Mouse (Mus musculus) thymus, postnatal 0 days (tissue): ENCODE data around the gene Man2b2. TPM values are rescaled to one million over a fixed set of nuclear protein-coding genes. Genes with fewer than 3 reads are reported as not detected.

Experiments
- DNase-seq: peaks from one replicate; pipeline ENCODE4 v3.0.0-alpha.2; 2015; ENCODE audit warnings: low spot score
- polyA plus RNA-seq: library from polyadenylated mRNA; unstranded; fragments of >200 nt; fragmentation: Nextera tagmentation; extraction: Ambion mirVana; gene quantifications from 2 replicates; pipeline ENCODE4 v1.2.1, GENCODE M21; 2015

The Man2b2 gene
- 15.4 and 15.6 TPM in 2 replicates for polyA plus RNA-seq

DNA sequence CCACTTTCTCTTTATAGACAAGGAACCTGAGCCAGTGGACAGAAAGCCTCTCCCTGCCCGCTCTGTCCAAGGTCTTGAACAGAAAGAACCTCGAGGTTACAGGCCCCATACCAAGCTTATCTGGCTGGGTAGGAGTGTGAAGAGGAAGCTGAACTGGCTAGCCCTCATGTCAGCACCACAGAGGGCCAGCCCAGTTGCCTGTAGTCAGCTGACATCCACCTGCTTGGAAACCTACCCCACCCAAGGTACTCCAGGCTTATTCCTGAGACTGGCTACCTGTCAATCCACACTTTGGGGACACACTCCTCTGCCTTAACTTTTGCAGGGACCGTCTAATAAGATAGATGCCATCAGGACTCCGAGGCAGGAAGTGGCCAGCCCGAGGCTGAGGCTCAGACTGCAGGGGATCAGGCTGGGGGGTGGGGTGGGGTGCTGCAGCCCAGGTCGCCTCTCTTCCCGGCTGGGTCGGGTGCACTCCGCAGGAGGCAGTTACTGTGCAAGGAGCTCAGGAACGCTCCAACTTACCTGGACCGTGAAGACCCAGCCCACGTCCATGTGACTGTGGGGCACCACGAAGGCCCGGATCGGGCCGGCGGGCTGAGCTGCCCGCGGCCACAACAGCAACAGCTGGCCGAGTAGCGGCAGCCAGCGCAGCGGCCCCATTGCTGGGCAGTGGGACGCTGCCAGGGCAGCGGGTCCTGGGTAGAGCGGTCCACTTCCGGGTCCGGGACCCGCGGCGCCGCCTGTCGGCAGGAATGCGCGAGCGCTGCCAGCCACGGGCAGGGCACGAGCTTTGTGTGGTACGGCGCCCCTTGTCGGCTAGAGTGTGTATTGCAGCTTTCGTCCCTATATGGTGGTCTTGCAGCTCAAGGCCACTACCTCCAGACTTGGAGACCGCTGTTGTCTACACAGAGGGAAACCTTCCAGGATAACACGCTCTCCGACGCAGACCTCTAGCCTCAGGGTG, at the start of gene Man2b2:
TSS of gene Man2b2 (minus strand) at position 741 of the 967 bp plus-strand sequence.
- peak; percentile 89 for DNase-seq

DNA sequence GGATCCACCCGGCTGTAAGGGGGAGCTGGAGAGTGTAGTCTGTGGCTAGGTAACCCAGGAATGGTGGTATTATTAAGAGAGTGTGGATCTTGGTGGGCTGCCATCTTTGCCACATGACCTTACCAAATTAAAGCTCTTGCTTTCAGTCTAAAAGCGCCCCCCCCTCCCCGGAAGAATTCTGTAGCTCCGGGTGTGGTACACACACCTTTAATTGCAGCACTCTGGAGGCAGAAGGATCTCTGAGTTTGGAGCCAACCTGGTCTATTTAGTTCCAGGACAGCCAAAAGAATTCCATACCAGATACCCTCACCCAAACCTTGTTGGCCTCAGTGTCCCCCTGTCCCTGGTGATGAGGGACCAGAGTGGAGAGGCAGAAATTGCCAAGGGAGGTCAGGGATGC, 48.3 kb upstream of the Man2b2 start:
- no peak for DNase-seq

DNA sequence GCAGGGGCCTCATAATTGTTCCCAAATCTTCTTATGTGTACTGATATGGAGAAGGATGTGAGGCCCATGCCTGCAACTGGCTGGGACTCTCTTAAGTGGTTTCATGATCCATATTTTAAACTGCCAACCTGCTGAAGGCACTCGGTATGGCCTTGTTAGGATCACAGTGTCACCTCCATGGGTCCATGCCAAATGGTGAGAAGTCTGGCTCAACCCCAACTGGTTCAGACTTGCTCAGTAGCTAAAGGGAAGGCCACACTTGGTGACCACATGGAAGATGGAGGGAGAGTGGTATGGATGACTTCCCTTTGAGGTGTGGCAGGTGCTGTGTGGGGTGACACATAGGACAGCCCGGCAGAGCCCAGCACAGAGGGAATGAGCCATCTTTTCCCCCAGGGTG, 47.2 kb upstream of the Man2b2 start:
- no peak for DNase-seq

DNA sequence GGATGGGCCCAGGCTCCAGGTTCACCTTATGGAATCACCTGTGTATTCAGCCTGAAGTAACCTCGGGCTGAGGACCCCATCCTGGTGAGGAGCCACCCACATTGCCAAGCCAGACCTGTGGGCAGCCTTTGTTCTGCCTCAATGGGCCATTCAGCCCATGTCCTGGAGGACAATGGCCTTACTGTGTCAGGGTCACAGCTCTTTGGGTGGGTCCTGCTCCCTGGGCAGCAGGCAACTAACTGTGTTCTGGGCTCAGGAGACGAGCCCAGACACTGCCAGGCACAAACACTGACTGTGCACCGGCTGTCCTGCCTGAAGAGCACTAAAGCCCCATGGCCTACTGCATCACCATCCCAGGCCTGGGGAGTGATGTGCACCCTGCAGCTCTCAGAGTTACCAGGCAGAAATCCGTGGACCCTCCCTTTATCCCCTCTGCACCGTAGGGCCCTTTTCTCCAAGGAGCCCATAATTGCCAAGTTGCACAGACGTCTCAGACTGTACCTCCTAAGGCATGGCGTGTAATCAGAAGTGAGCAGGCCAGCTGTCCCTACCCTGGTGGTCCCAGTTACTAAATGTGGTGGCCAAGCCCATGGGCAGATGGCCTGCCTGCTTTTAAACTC, 46.4 kb upstream of the Man2b2 start:
- DNase-seq, result no peak

DNA sequence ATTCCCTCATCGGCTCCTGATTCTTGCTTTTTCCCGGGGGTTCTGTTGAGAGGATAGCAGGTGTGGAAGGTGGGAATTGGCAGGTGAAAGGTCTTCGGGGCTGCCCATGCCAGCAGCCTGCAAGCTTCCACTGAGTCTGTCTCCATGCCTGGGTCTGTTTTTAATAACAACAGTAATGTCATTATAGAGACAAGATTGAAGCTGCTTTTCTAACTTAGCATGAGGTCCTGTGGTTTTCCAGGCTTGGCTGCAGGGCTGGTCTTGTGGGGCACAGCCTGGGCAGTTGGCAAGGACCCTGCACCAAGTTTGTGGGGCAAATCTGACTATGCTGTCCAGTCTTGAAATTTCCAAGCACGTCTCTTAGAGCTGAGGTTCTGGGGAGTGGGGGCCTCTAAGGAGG, 45.5 kb upstream of the Man2b2 start:
- DNase-seq, result no peak

DNA sequence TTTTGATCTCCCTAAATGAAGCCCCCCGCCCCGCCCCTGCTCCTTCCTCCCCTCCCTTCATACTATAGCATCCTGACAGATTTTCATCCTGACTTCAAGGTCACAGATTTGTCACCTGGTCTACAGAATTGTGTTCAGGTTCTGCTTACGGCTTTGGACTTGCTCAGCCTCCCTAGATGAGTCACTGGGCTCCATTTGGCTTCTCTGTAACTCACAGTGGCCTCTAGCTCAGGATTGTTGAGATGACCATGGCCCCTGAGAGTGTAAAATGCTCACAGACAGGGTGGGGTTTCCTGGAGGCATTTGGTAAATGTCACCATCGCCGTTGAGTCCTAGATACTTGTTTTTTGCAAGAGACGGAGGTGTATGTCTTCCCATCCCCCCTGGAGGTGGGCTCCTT, 40.5 kb upstream of the Man2b2 start:
- DNase-seq, result no peak

DNA sequence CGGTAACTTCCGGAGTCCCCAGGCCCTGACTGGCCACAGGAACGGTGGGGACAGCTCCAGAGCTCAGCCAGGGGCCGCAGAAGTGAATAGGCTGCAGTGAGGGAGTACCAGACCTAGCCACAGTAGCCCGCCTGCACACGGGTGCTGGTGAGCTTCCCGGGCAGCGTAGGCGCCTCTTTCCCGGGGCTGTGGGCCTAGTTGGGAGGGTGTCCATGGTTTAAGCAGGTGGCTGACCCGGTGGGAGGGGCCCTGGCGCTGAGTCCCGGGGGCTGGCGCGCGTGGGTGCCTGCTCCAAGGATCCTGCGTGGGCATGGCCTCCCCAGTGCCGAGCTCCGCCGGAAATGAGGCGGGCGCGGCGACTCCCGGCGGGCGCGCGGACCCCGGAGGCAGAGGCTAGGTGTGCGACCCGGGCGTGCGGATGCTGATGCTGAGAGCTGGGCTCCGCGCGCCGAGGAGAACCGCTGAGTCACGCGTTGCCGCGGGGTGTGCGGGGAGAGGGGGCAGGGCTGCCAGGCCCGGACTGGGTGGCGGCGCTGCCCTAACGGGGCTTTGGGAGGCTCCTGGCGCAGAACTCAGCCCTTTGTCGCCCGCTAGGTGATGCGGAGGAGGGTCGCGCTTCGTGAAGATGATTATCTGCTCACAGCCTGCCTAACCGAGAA, 39.3 kb upstream of the Man2b2 start:
- no peak for DNase-seq

DNA sequence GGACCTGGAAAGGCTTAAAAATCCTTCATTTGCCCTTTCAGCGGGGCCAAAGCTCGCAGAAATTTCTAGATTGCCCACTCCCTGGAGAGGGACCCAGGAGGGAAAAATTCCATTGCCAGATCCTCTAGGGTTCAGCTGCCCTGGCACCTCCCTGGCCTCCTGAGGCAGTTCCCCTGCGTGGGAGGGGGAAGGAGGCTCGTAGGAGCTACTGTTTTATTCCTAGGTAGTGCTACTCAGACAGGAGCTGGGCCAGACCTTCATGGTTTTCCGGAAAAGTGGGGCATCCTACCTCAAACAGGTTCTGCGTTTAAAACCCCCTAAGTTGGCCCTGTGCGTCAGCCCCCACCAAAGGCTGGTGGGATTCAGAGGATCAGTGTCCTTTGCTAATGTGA, 38.7 kb upstream of the Man2b2 start:
- no peak for DNase-seq

DNA sequence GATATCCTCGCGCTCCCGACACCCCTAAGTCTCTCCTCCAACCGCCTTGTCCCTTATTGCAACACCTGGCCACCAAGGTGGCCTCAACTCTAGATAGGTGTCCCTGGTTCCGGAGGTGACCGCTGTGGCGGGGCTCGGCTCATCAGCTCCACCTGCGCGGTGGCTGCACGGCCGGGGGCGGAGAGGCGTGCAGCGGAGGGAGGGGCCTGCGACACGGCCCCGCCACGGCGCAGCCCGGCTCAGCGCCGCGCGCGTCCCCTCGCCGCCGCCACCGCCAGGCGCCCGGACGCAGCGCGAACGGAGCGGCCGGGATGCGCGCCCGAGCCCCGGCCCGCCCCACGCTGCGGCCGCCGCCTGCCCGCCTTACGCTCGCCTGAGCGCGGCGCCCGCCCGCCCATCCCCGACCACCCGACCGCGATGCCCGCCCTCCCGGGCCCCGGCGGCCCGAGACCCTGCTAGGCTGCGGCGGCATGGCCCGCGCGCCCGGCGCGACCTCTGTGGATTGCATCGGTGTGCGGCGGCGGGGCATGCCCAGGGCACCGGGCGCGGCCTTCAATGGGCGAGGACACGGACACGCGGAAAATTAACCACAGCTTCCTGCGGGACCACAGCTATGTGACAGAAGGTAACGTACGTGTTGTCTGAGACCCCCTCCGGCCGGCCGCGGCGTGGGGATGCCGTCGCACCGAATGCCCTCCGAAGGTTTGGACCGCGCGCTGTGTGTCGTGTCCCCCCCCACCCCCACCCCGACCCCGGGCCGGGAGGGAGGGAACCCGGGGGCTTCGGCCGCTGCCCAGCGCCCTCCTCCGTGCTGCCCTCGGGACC, 38.0 kb upstream of the Man2b2 start, which contains the start of gene Ppp2r2c:
TSS of gene Ppp2r2c (plus strand) at position 248 of the 825 bp plus-strand sequence.
- no peak for DNase-seq

DNA sequence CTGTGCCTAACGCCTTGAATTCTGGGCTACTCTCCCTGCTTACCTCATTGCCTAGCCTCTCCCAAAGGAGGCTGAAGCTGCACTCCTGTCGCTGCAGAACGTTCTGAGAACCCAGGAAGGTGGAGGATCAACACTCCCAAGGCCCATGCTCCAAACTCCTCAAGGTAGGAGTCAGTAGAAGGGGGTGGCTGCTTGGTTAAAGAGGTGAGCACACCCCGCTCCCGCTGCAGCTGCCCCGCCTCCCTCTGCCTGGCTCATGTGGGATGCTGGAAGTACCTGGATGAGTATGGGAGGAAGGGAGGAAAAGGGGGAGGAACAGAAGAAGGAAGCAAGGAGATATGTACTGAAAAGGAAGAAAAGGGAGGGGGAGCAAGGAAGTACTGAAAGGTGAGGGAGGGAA, 37.1 kb upstream of the Man2b2 start:
- DNase-seq, result no peak

DNA sequence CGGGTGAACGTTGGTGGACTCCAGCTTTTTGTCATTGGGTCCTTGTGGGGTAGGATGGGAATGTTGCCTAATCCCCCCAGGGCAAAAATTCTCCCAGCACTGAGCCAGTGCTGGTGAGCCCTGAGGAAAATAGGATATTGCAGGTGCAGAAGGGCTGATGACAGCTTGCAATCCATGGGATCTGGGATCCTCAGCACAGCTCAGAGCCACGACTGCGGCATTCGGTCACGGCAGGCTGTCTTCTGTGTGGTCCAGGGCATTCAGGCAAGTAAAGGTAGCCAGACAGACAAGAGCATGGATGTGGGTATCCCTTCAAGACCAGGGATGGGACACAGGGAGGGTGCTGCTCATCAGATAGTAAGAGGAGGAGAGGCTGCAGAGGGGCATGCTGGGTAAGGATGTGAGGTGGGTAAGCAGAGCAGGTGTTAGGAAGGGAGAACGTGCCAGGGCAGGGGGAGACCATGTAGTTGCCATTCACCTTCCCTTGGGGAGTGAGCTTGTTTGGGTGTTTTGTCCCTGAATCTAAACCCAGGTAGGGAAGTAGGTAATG, 36.3 kb upstream of the Man2b2 start:
- no peak for DNase-seq

DNA sequence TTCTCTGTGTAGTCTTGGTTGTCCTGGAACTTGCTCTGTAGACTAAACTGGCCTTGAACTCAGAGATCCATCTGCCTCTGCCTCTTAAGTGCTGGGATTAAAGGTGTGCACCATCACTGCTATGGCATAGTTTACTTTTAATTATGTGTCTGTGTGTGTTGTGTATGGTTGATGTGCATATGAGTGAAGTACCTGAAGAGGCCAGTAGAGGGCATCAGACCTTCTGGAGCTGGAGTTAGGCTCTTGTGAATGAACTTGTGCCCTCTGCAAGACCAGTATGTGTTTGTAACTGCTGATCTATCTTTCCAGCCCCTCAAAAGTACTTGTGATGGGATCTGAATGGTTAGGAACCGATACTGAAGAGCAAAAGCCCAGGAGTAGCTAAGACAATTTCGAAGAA, 30.6 kb upstream of the Man2b2 start:
- DNase-seq, result no peak

DNA sequence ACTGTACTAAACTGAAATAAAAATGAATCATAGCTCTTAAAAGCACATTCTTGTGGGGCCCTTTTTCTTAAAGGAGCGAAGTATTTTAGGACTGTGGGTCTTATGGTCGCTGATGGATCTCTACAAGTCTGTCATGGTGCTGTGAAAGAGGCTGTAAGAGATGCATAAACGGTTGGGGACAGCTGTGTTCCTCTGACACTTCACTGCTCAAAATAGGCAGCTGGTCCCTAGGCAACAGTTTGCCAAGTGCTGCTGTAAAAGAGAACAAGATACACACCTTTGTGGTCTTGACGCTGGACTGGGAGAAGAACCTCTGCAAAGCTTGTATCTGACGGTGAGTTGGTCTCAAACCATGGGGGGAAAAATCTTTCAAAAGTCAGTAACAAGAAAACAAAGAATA, 27.1 kb upstream of the Man2b2 start:
- DNase-seq, result no peak

DNA sequence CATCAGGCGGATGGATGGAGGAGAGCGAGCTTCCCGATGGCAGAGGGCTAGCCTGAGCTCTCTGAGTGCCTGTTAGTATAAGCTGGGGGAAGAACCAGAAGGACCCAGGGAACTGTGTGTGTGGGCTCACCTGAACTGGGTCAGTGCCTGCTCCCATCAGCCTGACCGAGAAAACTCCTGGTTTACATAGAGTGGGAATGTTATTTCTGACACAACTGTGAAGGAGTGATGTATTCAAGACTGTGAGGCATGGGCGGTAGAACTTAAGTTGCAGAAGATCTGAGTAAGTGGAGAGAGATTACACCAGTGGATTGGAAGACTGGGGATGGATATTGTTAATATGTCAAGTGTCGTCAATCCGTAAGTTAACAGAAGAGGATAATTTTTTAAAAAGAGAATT, 26.1 kb upstream of the Man2b2 start:
- DNase-seq, result no peak

DNA sequence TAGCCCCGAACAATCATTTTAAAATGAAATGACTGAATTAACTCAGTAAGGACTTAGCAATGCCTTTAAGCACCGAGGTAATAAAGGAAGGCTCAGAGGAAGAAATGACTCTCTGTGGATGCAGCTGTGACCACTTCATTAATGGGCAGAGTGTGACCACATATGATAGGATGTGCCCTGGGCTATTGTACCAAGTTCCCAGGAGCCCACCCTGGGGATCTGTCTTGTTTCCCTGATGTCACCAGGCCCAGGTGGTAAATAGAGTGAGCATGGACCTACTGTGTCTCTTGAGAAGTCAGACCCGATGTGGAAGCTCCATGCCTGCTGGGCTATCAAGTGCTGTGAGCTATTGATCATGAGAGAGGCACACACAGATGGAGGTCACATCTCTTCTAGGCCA, 24.7 kb upstream of the Man2b2 start:
- DNase-seq, result no peak

DNA sequence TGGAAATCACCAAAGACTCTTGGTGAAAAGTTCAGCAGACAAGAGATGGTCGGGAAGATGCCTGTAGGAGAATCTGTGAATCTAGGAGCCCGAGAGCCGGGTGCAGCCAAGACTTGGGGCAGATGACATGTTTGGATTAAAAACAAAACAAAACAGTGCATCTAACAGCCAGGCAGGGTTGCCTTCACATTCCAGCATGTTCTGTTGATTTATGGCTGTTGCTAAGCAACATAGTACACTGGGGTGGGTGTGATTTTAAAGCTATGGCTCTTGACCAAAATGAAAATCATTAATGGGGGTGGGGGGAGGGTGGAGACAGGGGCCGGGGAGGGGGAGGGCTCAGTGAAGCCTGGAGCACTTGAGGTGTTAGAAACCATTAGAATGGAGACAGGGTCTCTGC, 21.1 kb upstream of the Man2b2 start:
- DNase-seq, result no peak

DNA sequence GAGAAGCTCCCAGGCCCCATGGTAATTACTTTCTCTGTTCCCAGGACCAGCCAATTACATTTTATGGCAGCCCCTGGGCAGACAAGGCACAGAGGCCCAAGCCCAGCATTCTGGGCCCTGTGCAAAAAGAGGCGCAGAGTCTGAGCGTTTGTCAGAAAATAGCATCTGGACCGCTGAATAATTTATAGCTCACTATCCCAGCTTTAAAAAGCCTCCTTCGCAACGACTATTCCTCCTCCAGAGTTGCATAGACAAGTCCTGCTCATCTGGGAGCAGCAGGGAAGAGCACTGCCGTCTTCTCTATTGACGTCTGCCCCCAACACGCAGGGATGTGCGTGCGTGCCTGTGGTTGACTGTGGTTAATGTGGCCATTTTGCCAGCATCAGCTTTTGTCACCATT, 14.0 kb upstream of the Man2b2 start:
- no peak for DNase-seq

DNA sequence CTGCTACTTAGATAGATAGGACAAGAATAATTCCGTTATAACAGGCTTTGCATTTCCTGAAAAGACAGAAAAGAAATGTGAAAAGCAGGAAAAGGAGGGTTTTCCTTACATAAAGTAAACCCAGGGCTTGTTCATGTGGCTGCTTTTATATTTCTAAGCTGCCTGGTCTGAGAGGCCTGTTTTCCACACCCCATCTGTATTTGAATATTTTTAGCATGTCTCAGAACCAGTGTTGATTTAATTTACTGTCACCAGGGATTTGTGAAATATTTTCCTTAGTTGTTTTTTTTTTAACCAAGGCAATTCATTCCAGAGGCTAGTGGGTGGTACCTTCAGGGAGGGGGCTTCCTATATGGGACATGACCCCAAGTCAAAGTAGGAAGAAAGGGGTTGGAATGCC, 11.2 kb upstream of the Man2b2 start:
- DNase-seq, result no peak

DNA sequence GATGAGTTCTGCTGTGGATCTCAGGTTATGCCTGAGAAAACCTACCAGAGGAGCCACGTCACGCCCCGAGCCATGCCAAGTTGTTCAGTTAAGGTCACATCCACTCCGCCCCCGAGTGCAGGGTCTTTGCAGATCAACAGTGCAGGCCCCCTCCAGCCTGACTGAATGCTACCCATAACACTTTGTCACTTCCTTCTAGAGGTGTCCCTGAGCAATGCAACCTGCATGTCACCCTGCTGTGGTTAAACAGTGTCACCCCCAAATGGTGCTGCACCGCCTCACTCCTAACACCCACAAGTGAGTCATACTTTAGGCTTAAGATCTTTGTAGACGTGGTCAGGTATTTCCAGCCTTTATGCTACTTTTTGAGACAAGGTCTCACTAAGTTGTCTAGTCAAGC, 9.6 kb upstream of the Man2b2 start:
- DNase-seq, result no peak

DNA sequence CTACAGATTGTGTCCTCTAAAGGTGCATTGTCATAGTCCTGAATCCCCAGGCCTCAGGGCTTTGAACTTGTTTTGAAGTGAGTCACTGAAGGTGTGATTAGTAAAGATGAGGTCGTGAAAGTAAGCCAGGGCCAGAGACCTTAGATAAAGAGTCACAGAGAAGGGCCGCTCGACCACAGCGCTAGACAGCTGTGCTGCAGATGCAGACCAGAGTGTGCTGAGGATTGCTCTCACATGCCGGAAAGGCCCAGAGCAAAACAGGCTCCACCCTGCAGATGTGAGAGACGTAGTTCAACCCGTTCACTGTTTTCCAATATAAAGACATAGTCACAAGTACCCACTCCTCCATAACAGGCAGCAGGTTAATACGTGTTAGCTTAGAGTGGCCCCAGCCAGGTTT, 9.1 kb upstream of the Man2b2 start:
- no peak for DNase-seq

DNA sequence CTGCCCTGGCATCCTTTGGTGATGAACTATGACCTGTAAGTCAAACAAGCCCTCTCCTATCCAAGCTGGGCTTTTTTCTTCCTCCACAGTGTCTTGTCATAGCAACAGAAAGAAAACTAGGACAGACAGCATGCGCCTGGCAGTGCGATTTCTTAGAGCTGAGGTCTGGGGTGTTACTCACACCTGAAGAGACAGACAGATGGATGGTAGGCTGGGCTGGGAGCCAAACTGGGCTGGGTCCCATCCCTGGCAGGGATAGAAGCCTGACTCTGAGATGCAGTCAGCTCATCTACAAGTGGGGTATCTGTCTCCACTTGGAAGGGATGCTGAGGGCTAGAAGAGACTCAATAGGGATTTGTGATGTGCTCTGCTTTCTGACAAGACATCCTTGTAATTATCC, 8.6 kb upstream of the Man2b2 start:
- DNase-seq, result no peak
